Mouse (Mus musculus): ENCODE results near the gene Actn2. TPM values are rescaled to one million over a fixed set of nuclear protein-coding genes. Genes with fewer than 3 reads are reported as not detected.

Gene Actn2
- polyA plus RNA-seq (2016; fragmentation: Nextera tagmentation; extraction: Ambion mirVana) = 1,360 and 1,370 TPM in 2 replicates

DNA sequence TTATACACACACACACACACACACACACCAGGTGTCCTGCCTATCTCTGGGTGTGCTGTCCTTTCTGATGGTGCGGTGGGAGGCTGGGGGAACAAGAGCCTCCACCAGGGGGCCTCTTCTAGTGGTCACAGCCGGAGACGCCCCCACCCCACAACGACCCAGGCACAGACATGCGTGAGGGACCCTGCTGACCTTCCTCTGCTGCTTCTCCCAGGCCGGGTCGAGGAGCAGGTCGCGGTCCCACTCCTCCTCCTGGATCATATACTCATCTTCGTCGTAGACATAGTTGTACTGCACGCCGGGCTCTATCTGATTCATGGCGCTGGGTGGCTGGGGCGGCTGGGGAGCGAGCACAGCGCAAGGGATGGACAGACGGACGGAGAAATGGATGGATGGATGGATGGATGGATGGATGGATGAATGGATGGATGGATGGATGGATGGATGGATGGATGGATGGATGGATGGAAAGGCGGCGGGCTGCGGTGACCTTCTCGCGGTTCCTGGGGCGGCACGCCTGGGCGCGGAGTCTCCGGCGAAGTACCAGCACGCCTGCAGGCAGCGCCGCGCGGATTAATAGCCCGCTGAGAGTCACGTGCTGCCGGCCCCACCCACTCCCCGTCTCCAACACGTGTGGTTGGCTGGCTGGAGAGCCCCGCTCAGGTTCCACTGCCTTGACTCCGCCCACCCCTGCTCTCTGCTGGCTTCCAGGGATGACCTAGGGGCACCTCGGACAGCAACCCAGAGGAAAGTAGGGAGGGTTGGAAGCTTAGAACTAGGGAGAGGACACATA is at the start of gene Actn2:
TSS of gene Actn2 (minus strand) at position 578 of the 793 bp plus-strand sequence.
- peak within 1 kb of the TSS; percentile 74 for H3K4me3 ChIP-seq
- WGBS = under 1% methylated on average over 43 of the region's 43 CpGs
- H3K27me3 ChIP-seq (replicated peaks) = 0 out of 2 replicates have a peak, but pooled peaks cover 4% of the 10 kb centered on the region
- peak; percentile 87 for ATAC-seq (ENCODE audit: insufficient number of reproducible peaks, low FRiP score)
- H3K4me2 ChIP-seq = peak within 1 kb of the TSS; percentile 67
- H3K9ac ChIP-seq = peak within 1 kb of the TSS; percentile 89
- H3K36me3 ChIP-seq = no peaks in the 10 kb centered on the region
- H3K9me3 ChIP-seq (replicated peaks) = no peaks in the 10 kb centered on the region
- peak within 1 kb of the TSS; percentile 98 for H3K27ac ChIP-seq (ENCODE audit: poor library complexity, severe bottlenecking)
- peaks cover 14% of the 10 kb centered on the region for H3K4me1 ChIP-seq (replicated peaks)

- no peak for ATAC-seq (ENCODE audit: insufficient number of reproducible peaks, low FRiP score)
- H3K4me2 ChIP-seq = no peak overlapping the region
- H3K9ac ChIP-seq = no peak overlapping the region
- H3K27me3 ChIP-seq (replicated peaks) = no peaks in the 10 kb centered on the region
- no peak overlapping the region for H3K27ac ChIP-seq (ENCODE audit: poor library complexity, severe bottlenecking)
- H3K4me3 ChIP-seq = no peak overlapping the region
- H3K36me3 ChIP-seq = no peaks in the 10 kb centered on the region
- H3K9me3 ChIP-seq (replicated peaks) = no peaks in the 10 kb centered on the region
- H3K4me1 ChIP-seq (replicated peaks) = peaks cover 7% of the 10 kb centered on the region
Observed at GRCm38 (mm10) chr13:12386286-12386685, 45.7 kb upstream of the Actn2 start.

DNA sequence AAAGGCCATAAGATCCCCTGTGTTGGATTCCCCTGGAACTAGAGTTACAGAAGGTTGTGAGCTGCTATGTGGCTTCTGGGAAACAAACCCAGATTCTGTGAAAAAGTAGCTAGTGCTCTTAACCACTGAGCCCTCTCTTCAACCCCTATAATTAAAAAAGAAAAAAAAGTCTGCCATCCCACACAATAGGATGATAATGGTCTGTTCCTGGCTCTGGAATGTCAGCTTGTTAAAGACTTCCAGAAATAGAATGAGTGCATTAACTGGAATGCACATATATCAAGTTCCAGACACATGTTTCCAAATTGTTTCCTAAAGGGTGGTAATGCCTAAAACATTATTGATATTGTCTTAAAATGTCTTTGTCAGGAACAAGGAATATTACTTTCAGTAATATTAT is 44.2 kb upstream of the Actn2 start:
- Histone ChIP-seq H3K9me3 (replicated peaks) (no peaks in the 10 kb centered on the region), H3K9ac (0 out of 2 replicates have a peak overlapping the region, but pooled peaks have one; percentile 11), H3K36me3 (no peaks in the 10 kb centered on the region), H3K4me2 (peak overlapping the region; percentile 17; the same call in 1 of the 2 replicates), H3K27me3 (replicated peaks) (no peaks in the 10 kb centered on the region), H3K4me1 (replicated peaks) (peaks cover 7% of the 10 kb centered on the region), H3K27ac (ENCODE audit: poor library complexity, severe bottlenecking) (peak overlapping the region; percentile 73), H3K4me3 (no peak overlapping the region)
- no peak for ATAC-seq (ENCODE audit: insufficient number of reproducible peaks, low FRiP score)

- no peak overlapping the region for H3K27ac ChIP-seq (ENCODE audit: poor library complexity, severe bottlenecking)
- H3K4me2 ChIP-seq = no peak overlapping the region
- no peaks in the 10 kb centered on the region; the same call in 1 of the 2 replicates for H3K9me3 ChIP-seq (replicated peaks)
- H3K9ac ChIP-seq = no peak overlapping the region
- H3K4me3 ChIP-seq = no peak overlapping the region
- H3K36me3 ChIP-seq = no peaks in the 10 kb centered on the region
- 61% methylated on average over 1 of the region's 1 CpGs for WGBS
- no peaks in the 10 kb centered on the region for H3K27me3 ChIP-seq (replicated peaks)
- H3K4me1 ChIP-seq (replicated peaks) = peaks cover 9% of the 10 kb centered on the region
- no peak for ATAC-seq (ENCODE audit: insufficient number of reproducible peaks, low FRiP score)
Observed at GRCm38 (mm10) chr13:12376778-12377177, 36.2 kb upstream of the Actn2 start.

- Histone ChIP-seq H3K4me2 (no peak overlapping the region), H3K27me3 (replicated peaks) (no peaks in the 10 kb centered on the region), H3K4me1 (replicated peaks) (peaks cover 31% of the 10 kb centered on the region), H3K9me3 (replicated peaks) (no peaks in the 10 kb centered on the region; the same call in 1 of the 2 replicates), H3K9ac (no peak overlapping the region), H3K36me3 (no peaks in the 10 kb centered on the region), H3K4me3 (no peak overlapping the region), H3K27ac (ENCODE audit: poor library complexity, severe bottlenecking) (peak overlapping the region; percentile 16; the same call in 1 of the 2 replicates)
- no peak for ATAC-seq (ENCODE audit: insufficient number of reproducible peaks, low FRiP score)
- 25% methylated on average over 3 of the region's 3 CpGs for WGBS
Observed at GRCm38 (mm10) chr13:12372755-12373154, 32.2 kb upstream of the Actn2 start.

DNA sequence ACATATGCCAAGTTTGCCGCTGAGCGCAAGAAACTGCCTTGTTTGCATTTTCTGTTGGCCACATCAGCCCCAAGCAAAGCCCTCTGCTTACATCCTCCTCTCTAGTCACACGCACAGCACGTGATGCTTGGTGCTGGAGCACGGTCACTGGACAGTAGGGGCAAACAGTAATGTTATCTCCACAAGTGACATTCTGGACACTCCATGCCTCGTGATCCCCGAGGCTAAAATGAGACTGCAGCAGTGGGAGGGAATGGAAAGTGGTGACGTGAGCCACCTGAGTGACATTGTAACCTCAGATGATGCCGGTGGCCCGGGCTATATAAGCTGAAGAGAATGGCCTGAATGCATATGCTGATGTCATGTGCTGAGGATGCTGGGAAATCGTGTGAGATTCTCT is 29.4 kb upstream of the Actn2 start:
- ATAC-seq (ENCODE audit: insufficient number of reproducible peaks, low FRiP score) = peak; percentile 82
- Histone ChIP-seq H3K27ac (ENCODE audit: poor library complexity, severe bottlenecking) (peak overlapping the region; percentile 93), H3K27me3 (replicated peaks) (no peaks in the 10 kb centered on the region), H3K36me3 (no peaks in the 10 kb centered on the region), H3K4me1 (replicated peaks) (peaks cover 31% of the 10 kb centered on the region), H3K4me2 (peak overlapping the region; percentile 51), H3K9me3 (replicated peaks) (no peaks in the 10 kb centered on the region; the same call in 1 of the 2 replicates), H3K9ac (peak overlapping the region; percentile 19), H3K4me3 (no peak overlapping the region)
- WGBS = 39% methylated on average over 11 of the region's 11 CpGs

- ATAC-seq (ENCODE audit: insufficient number of reproducible peaks, low FRiP score) = peak; percentile 30; the same call in 1 of the 2 replicates
- Histone ChIP-seq H3K27me3 (replicated peaks) (no peaks in the 10 kb centered on the region), H3K9me3 (replicated peaks) (no peaks in the 10 kb centered on the region), H3K36me3 (no peaks in the 10 kb centered on the region), H3K4me2 (peak overlapping the region; percentile 51), H3K4me1 (replicated peaks) (peaks cover 31% of the 10 kb centered on the region), H3K4me3 (0 out of 2 replicates have a peak overlapping the region, but pooled peaks have one; percentile 5), H3K27ac (ENCODE audit: poor library complexity, severe bottlenecking) (peak overlapping the region; percentile 93), H3K9ac (peak overlapping the region; percentile 19)
- 33% methylated on average over 8 of the region's 8 CpGs for WGBS
Observed at GRCm38 (mm10) chr13:12369041-12369621, 28.6 kb upstream of the Actn2 start.

GRCm38 (mm10) chr13:12361486-12361885 is 20.9 kb upstream of the Actn2 start:
- Histone ChIP-seq H3K27ac (ENCODE audit: poor library complexity, severe bottlenecking) (no peak overlapping the region), H3K9me3 (replicated peaks) (no peaks in the 10 kb centered on the region), H3K36me3 (no peaks in the 10 kb centered on the region), H3K4me2 (no peak overlapping the region), H3K9ac (no peak overlapping the region), H3K27me3 (replicated peaks) (no peaks in the 10 kb centered on the region), H3K4me3 (no peak overlapping the region), H3K4me1 (replicated peaks) (0 out of 2 replicates have a peak, but pooled peaks cover 2% of the 10 kb centered on the region)
- no peak for ATAC-seq (ENCODE audit: insufficient number of reproducible peaks, low FRiP score)
- WGBS = 70% methylated on average over 4 of the region's 4 CpGs

- Histone ChIP-seq H3K36me3 (no peaks in the 10 kb centered on the region), H3K4me1 (replicated peaks) (0 out of 2 replicates have a peak, but pooled peaks cover 2% of the 10 kb centered on the region), H3K27ac (ENCODE audit: poor library complexity, severe bottlenecking) (no peak overlapping the region), H3K4me3 (no peak overlapping the region), H3K4me2 (no peak overlapping the region), H3K9me3 (replicated peaks) (peaks cover 4% of the 10 kb centered on the region; the same call in 1 of the 2 replicates), H3K9ac (no peak overlapping the region), H3K27me3 (replicated peaks) (no peaks in the 10 kb centered on the region)
- no peak for ATAC-seq (ENCODE audit: insufficient number of reproducible peaks, low FRiP score)
- 68% methylated on average over 5 of the region's 5 CpGs for WGBS
Observed at GRCm38 (mm10) chr13:12357554-12357953, 17.0 kb upstream of the Actn2 start.

- no peaks in the 10 kb centered on the region for H3K27me3 ChIP-seq (replicated peaks)
- 0 out of 2 replicates have a peak, but pooled peaks cover 2% of the 10 kb centered on the region for H3K4me1 ChIP-seq (replicated peaks)
- H3K4me3 ChIP-seq = no peak overlapping the region
- no peak overlapping the region for H3K27ac ChIP-seq (ENCODE audit: poor library complexity, severe bottlenecking)
- 57% methylated on average over 4 of the region's 4 CpGs for WGBS
- peaks cover 4% of the 10 kb centered on the region; the same call in 1 of the 2 replicates for H3K9me3 ChIP-seq (replicated peaks)
- ATAC-seq (ENCODE audit: insufficient number of reproducible peaks, low FRiP score) = no peak
- H3K36me3 ChIP-seq = no peaks in the 10 kb centered on the region
- H3K9ac ChIP-seq = no peak overlapping the region
- no peak overlapping the region for H3K4me2 ChIP-seq
Observed at GRCm38 (mm10) chr13:12356184-12356583, 15.6 kb upstream of the Actn2 start.

GRCm38 (mm10) chr13:12349197-12349824 is 8.8 kb upstream of the Actn2 start:
- Histone ChIP-seq H3K27ac (ENCODE audit: poor library complexity, severe bottlenecking) (no peak overlapping the region), H3K9me3 (replicated peaks) (peaks cover 4% of the 10 kb centered on the region; the same call in 1 of the 2 replicates), H3K4me2 (no peak overlapping the region), H3K36me3 (no peaks in the 10 kb centered on the region), H3K4me3 (no peak overlapping the region), H3K4me1 (replicated peaks) (no peaks in the 10 kb centered on the region), H3K9ac (no peak overlapping the region), H3K27me3 (replicated peaks) (no peaks in the 10 kb centered on the region)
- ATAC-seq (ENCODE audit: insufficient number of reproducible peaks, low FRiP score) = no peak
- 70% methylated on average over 13 of the region's 13 CpGs for WGBS
